Mouse (Mus musculus) ES-E14 (cell line): Measurements from ENCODE around the gene Ext2.

Experiments
- CHD2 ChIP-seq: IDR thresholded peaks from 2 replicates; pipeline ENCODE4 v1.6.1; 2014; ENCODE audit warnings: mild to moderate bottlenecking, low read depth, low read length, inconsistent platforms
- HCFC1 ChIP-seq: IDR thresholded peaks from 2 replicates; pipeline ENCODE4 v1.6.1; 2012; ENCODE audit warnings: low read length, inconsistent platforms, borderline replicate concordance; ENCODE audit not compliant: insufficient read depth
- ZNF384 ChIP-seq: IDR thresholded peaks from 2 replicates; pipeline ENCODE4 v1.6.1; 2012; ENCODE audit warnings: low read depth, low read length, inconsistent platforms

DNA sequence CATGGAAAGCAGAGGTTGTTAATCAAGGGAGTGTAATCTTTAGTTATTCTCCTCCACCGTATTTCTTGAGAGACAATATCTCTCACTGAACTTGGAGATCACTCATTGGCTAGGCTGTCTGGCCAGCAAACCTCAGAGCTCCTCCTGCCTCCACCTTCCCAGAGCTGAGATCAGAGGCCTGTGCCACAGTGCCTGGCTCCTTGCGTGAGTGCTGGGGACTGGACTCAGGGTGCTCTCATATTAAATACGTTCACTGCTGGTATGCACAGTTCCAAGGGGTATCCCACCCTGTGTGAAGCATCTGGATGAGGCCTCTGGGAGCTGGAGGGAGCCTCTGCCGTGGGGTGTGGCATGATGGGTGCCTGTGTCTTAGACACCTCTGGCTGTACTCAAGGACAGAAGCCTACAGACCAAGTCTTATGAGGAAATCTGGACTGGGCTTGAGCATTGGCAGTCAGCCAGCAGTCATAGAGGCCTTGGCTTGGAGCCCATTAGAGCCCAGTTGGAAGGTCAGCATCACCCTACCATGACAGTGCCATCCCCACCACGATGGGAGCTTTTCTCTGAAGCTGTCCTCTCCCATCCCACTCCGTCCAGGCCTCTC lies 162.6 kb downstream of the Ext2 start:
- TF ChIP-seq HCFC1 (no peak), ZNF384 (no peak), CHD2 (no peak)
